Mouse (Mus musculus) CH12.LX (cell line): ENCODE measurements around the gene Trnp1. TPM values are rescaled to one million over a fixed set of nuclear protein-coding genes. Genes with fewer than 3 reads are reported as not detected.

Source experiments
- DNase-seq: peaks from one replicate; pipeline ENCODE4 v3.0.0-alpha.2; 2013; ENCODE audit errors: extremely low read depth
- H3K27ac ChIP-seq: 2 replicates; pipeline ENCODE4 v1.5.1; 2012; ENCODE audit warnings: low read depth, mild to moderate bottlenecking, control low read depth, moderate library complexity; ENCODE audit not compliant: insufficient read depth
- H3K27me3 ChIP-seq: replicated peaks from 2 replicates; pipeline ENCODE3; 2012; ENCODE audit warnings: inconsistent platforms
- H3K36me3 ChIP-seq, 2 experiments: replicated peaks in 1 of 2; 2 replicates each; pipeline versions ENCODE3 to v1.6.1; 2012; ENCODE audit warnings: inconsistent platforms in 1 of 2, low read length in 1 of 2, mild to moderate bottlenecking in 1 of 2, mixed read lengths in 1 of 2, moderate library complexity in 1 of 2; ENCODE audit not compliant: control insufficient read depth in 1 of 2, insufficient read depth in 1 of 2
- H3K4me1 ChIP-seq, 2 experiments: 2 replicates each; pipeline ENCODE4 v1.6.1; 2012; ENCODE audit warnings: inconsistent platforms in 1 of 2, moderate library complexity in 1 of 2; ENCODE audit not compliant: insufficient read depth in 2 of 2, control insufficient read depth in 1 of 2
- H3K4me2 ChIP-seq: 2 replicates; pipeline ENCODE4 v1.6.1; 2012; ENCODE audit warnings: low read depth, mild to moderate bottlenecking, control low read depth; ENCODE audit not compliant: poor library complexity, insufficient read depth, severe bottlenecking
- H3K4me3 ChIP-seq, 3 experiments: fragments of 150-350 bp in 1 of 3; sonication (generic) in 1 of 3; replicated peaks in 1 of 3; 2 replicates each; pipeline versions ENCODE3 to v1.5.1; 2011 to 2012; ENCODE audit warnings: low read depth in 2 of 3, low read length in 2 of 3, mild to moderate bottlenecking in 2 of 3, moderate library complexity in 2 of 3, control low read depth in 1 of 3, improper control_type of control experiment in 1 of 3, inconsistent platforms in 1 of 3, mixed read lengths in 1 of 3; ENCODE audit not compliant: poor library complexity in 1 of 3
- H3K79me2 ChIP-seq: replicated peaks from 2 replicates; pipeline ENCODE4 v1.6.1; 2012; ENCODE audit warnings: mild to moderate bottlenecking, moderate library complexity; ENCODE audit not compliant: control insufficient read depth, poor library complexity, insufficient read depth, severe bottlenecking; ENCODE audit errors: extremely low read depth
- H3K9ac ChIP-seq: 2 replicates; pipeline ENCODE4 v1.6.1; 2012; ENCODE audit warnings: low read depth, mild to moderate bottlenecking, control low read depth, moderate library complexity; ENCODE audit not compliant: insufficient read depth
- H3K9me3 ChIP-seq: replicated peaks from 2 replicates; pipeline ENCODE3; 2012; ENCODE audit warnings: low read length, inconsistent platforms, mixed read lengths
- BHLHE40 ChIP-seq: IDR thresholded peaks from 2 replicates; pipeline ENCODE4 v1.6.1; 2011; ENCODE audit warnings: mild to moderate bottlenecking, low read depth, low read length, improper control_type of control experiment
- CHD2 ChIP-seq: IDR thresholded peaks from 2 replicates; pipeline ENCODE4 v1.6.1; 2011; ENCODE audit warnings: low read length, improper control_type of control experiment
- CTCF ChIP-seq, 2 experiments: IDR thresholded peaks in 1 of 2; conservative IDR thresholded peaks in 1 of 2; 2 replicates each; pipeline ENCODE4 v1.5.1; 2011 to 2012; ENCODE audit warnings: low read depth in 2 of 2, low read length in 2 of 2, improper control_type of control experiment in 1 of 2, inconsistent platforms in 1 of 2, mild to moderate bottlenecking in 1 of 2, moderate library complexity in 1 of 2
- ELF1 ChIP-seq: IDR thresholded peaks from 2 replicates; pipeline ENCODE4 v1.6.1; 2014; ENCODE audit warnings: low read depth, mild to moderate bottlenecking, inconsistent platforms, low read length, improper control_type of control experiment
- EP300 ChIP-seq: IDR thresholded peaks from 2 replicates; pipeline ENCODE4 v1.6.1; 2011; ENCODE audit warnings: low read length, improper control_type of control experiment
- HCFC1 ChIP-seq: IDR thresholded peaks from 2 replicates; pipeline ENCODE4 v1.6.1; 2012; ENCODE audit warnings: low read depth, mild to moderate bottlenecking, inconsistent platforms, low read length, improper control_type of control experiment
- IRF4 ChIP-seq: IDR thresholded peaks from 2 replicates; pipeline ENCODE4 v1.6.1; 2014; ENCODE audit warnings: low read depth, mild to moderate bottlenecking, inconsistent platforms, low read length, improper control_type of control experiment
- KAT2A ChIP-seq: IDR thresholded peaks from 2 replicates; pipeline ENCODE4 v1.6.1; 2012; ENCODE audit warnings: low read length, improper control_type of control experiment, inconsistent platforms; ENCODE audit not compliant: insufficient replicate concordance
- MAFK ChIP-seq: IDR thresholded peaks from 2 replicates; pipeline ENCODE4 v1.6.1; 2011; ENCODE audit warnings: low read length, improper control_type of control experiment; ENCODE audit not compliant: insufficient replicate concordance
- MAX ChIP-seq: IDR thresholded peaks from 2 replicates; pipeline ENCODE4 v1.6.1; 2011; ENCODE audit warnings: low read length, improper control_type of control experiment
- MEF2A ChIP-seq: IDR thresholded peaks from 2 replicates; pipeline ENCODE4 v1.6.1; 2014; ENCODE audit warnings: low read depth, mild to moderate bottlenecking, inconsistent platforms, low read length, improper control_type of control experiment, borderline replicate concordance
- RAD21 ChIP-seq: IDR thresholded peaks from 2 replicates; pipeline ENCODE4 v1.6.1; 2011; ENCODE audit warnings: low read depth, mild to moderate bottlenecking, low read length, improper control_type of control experiment, moderate library complexity
- RCOR1 ChIP-seq: conservative IDR thresholded peaks from 2 replicates; pipeline ENCODE4 v1.6.1; 2012; ENCODE audit warnings: low read depth, mild to moderate bottlenecking, inconsistent platforms, low read length, improper control_type of control experiment
- SIN3A ChIP-seq: IDR thresholded peaks from 2 replicates; pipeline ENCODE4 v1.6.1; 2012; ENCODE audit warnings: low read length, improper control_type of control experiment, inconsistent platforms
- SMC3 ChIP-seq: IDR thresholded peaks from 2 replicates; pipeline ENCODE4 v1.6.1; 2011; ENCODE audit warnings: low read depth, low read length, improper control_type of control experiment
- TBP ChIP-seq: conservative IDR thresholded peaks from 2 replicates; pipeline ENCODE4 v1.6.1; 2011; ENCODE audit warnings: low read depth, low read length, improper control_type of control experiment
- USF1 ChIP-seq: IDR thresholded peaks from 2 replicates; pipeline ENCODE4 v1.6.1; 2014; ENCODE audit warnings: low read depth, mild to moderate bottlenecking, inconsistent platforms, low read length, improper control_type of control experiment
- dilution Hi-C: fragments of 300-500 bp; cut with MboI; formaldehyde crosslinking; loops from 2 replicates; pipeline ENCODE4 v1.14.3; 2020; ENCODE audit warnings: low sequenced_read_pairs; ENCODE audit not compliant: extremely low pct_unique_long_range_greater_than_20kb, extremely low pct_ligation_motif_present
- in situ Hi-C: fragments of 300-500 bp; cut with MboI; formaldehyde crosslinking; loops from 3 replicates; pipeline ENCODE4 v1.14.3; 2019; ENCODE audit warnings: low sequenced_read_pairs, low pct_ligation_motif_present, low pct_unique_long_range_greater_than_20kb, mixed read lengths
- polyA plus RNA-seq: library from polyadenylated mRNA; unstranded; fragments of >175 nt; gene quantifications from 2 replicates; pipeline ENCODE4 v1.2.1, GENCODE M21; 2012; ENCODE audit warnings: low read depth; ENCODE audit not compliant: insufficient read length
- total RNA-seq, 2 experiments: library from RNA; depleted of rRNA; stranded (reverse); fragments of 300-350 nt in 1 of 2; fragments of >200 nt in 1 of 2; gene quantifications; 2 replicates each; pipeline ENCODE4 v1.2.3; 2012 to 2014

Trnp1 gene
- total and polyA plus RNA-seq, 3 experiments: not detected

- peaks cover 95% of the 10 kb centered on the region for H3K27me3 ChIP-seq
- in situ Hi-C loops (no loop called here), dilution Hi-C loops (no loop called here)
- H3K4me2 ChIP-seq: peak overlapping the region; percentile 60
- peak overlapping the region in 2 of 3 experiments; percentile 23 to 42 for H3K4me3 ChIP-seq
- no peaks in the 10 kb centered on the region for H3K36me3 ChIP-seq
- no peak overlapping the region for H3K27ac ChIP-seq
- peaks cover 0 to 13% of the 10 kb centered on the region in 2 experiments; a peak in 3 of 4 replicates for H3K4me1 ChIP-seq
- no peaks in the 10 kb centered on the region for H3K79me2 ChIP-seq
- no peak overlapping the region for H3K9ac ChIP-seq
- no peak for DNase-seq
- no peaks in the 10 kb centered on the region for H3K9me3 ChIP-seq
- TF ChIP-seq KAT2A (no peak), MAFK (no peak), HCFC1 (no peak), MEF2A (no peak), EP300 (no peak)
- TF ChIP-seq, all 38 proteins: peak for 0
Measured at GRCm38 (mm10) chr4:133480185-133480537, 18.2 kb downstream of the Trnp1 start.

GRCm38 (mm10) chr4:133479458-133480184, 18.7 kb downstream of the Trnp1 start, which contains the start of gene Tent5b:
Tent5b (plus strand) TSS chr4:133480132.
- Histone ChIP-seq H3K36me3 (no peaks in the 10 kb centered on the region), H3K9ac (no peak within 1 kb of the TSS), H3K79me2 (no peaks in the 10 kb centered on the region), H3K27ac (no peak within 1 kb of the TSS), H3K4me3 (peak within 1 kb of the TSS in 2 of 3 experiments; percentile 23 to 42), H3K4me2 (peak within 1 kb of the TSS; percentile 60), H3K27me3 (peaks cover 96% of the 10 kb centered on the region), H3K4me1 (peaks cover 0 to 13% of the 10 kb centered on the region in 2 experiments; a peak in 3 of 4 replicates), H3K9me3 (no peaks in the 10 kb centered on the region)
- in situ Hi-C loops: loop anchor here (5.0 kb wide), 1 partner anchor 33 kb away; no protein-coding TSS in a partner anchor
- dilution Hi-C loops: no loop called here
- peak; percentile 34; the same call in 1 of the 2 replicates for TF ChIP-seq BHLHE40
- 0 out of 2 replicates have a peak, but pooled peaks have one; percentile 18 for TF ChIP-seq IRF4
- TF ChIP-seq CTCF (conservative IDR thresholded peaks at IDR 0.05 in 1 of 2, IDR thresholded peaks at IDR 0.05 in 1 of 2; ENCODE audit: low read depth in 2 of 2, low read length in 2 of 2): peak; percentile 49 to 85
- TF ChIP-seq MAX: no peak; the same call in 1 of the 2 replicates
- peak; percentile 63 for TF ChIP-seq SMC3
- no peak for TF ChIP-seq TBP
- no peak for TF ChIP-seq RCOR1
- TF ChIP-seq CHD2: peak; percentile 82
- peak; percentile 45; the same call in 1 of the 2 replicates for TF ChIP-seq ELF1
- TF ChIP-seq SIN3A: peak; percentile 63; the same call in 1 of the 2 replicates
- peak; percentile 63 for TF ChIP-seq RAD21
- 0 out of 2 replicates have a peak, but pooled peaks have one; percentile 23 for TF ChIP-seq USF1
- peak; percentile 15; the same call in 1 of the 2 replicates for TF ChIP-seq MEF2A
- peak; percentile 33; the same call in 1 of the 2 replicates for TF ChIP-seq HCFC1
- DNase-seq: peak; percentile 96
